Mouse (Mus musculus) kidney, embryonic 14.5 days (tissue): Measurements from ENCODE around the gene Rps27a. TPM values are rescaled to one million over a fixed set of nuclear protein-coding genes. Genes with fewer than 3 reads are reported as not detected.
"Not testable (repeated sequence)": the region's sequence is repeated elsewhere in the genome, so short reads cannot be mapped to it uniquely, and the experiment has no call there.

ENCODE experiments used
- ATAC-seq: fragments of 200-750 bp; cut with Nextera tagmentation; 2 replicates; pipeline ENCODE4 v1.8.0; 2017; ENCODE audit warnings: moderate number of reproducible peaks, mild to moderate bottlenecking, moderate TSS enrichment, moderate library complexity; ENCODE audit not compliant: low FRiP score, low TSS enrichment
- H3K27ac ChIP-seq: fragments of 300-500 bp; sonication (generic); 2 replicates; pipeline ENCODE4 v1.5.1; 2014; ENCODE audit warnings: low read depth, mild to moderate bottlenecking, low read length, moderate library complexity, mixed read lengths
- H3K27me3 ChIP-seq: fragments of 300-500 bp; sonication (generic); 2 replicates; pipeline ENCODE4 v1.6.1; 2014; ENCODE audit warnings: mild to moderate bottlenecking, low read length; ENCODE audit not compliant: control insufficient read depth, insufficient read depth
- H3K36me3 ChIP-seq: fragments of 300-500 bp; sonication (generic); 2 replicates; pipeline ENCODE4 v1.6.1; 2014; ENCODE audit warnings: low read length, mixed read lengths; ENCODE audit not compliant: control insufficient read depth, insufficient read depth
- H3K4me1 ChIP-seq: fragments of 300-500 bp; sonication (generic); 2 replicates; pipeline ENCODE4 v1.6.1; 2014; ENCODE audit warnings: low read length, mixed read lengths; ENCODE audit not compliant: control insufficient read depth, insufficient read depth
- H3K4me2 ChIP-seq: fragments of 300-500 bp; sonication (generic); replicated peaks from 2 replicates; pipeline ENCODE4 v1.6.1; 2014; ENCODE audit warnings: low read depth, mild to moderate bottlenecking, low read length
- H3K4me3 ChIP-seq: fragments of 300-500 bp; sonication (generic); 2 replicates; pipeline ENCODE4 v1.5.1; 2014; ENCODE audit warnings: mild to moderate bottlenecking, low read length
- H3K9ac ChIP-seq: fragments of 300-500 bp; sonication (generic); 2 replicates; pipeline ENCODE4 v1.6.1; 2014; ENCODE audit warnings: low read depth, mild to moderate bottlenecking, low read length, moderate library complexity
- H3K9me3 ChIP-seq: fragments of 300-500 bp; sonication (generic); 2 replicates; pipeline ENCODE4 v1.6.1; 2016; ENCODE audit warnings: low read length; ENCODE audit not compliant: control insufficient read depth
- whole genome bisulfite sequencing: fragments of 180-500 bp; shearing (Covaris S2); extraction: QIAGEN DNeasy Blood & Tissue Kit; methylation state at CpG from one replicate; pipeline ENCODE4 v1.1.7; 2014; 5-methylcytosine and 5-hydroxymethylcytosine counted together
- polyA plus RNA-seq: library from polyadenylated mRNA; unstranded; fragments of >200 nt; fragmentation: Nextera tagmentation; extraction: Ambion mirVana; gene quantifications from 2 replicates; pipeline ENCODE4 v1.2.1, GENCODE M21; 2014

Rps27a gene
- polyA plus RNA-seq, 1 experiment from 2014 or later = 1,394 TPM

DNA sequence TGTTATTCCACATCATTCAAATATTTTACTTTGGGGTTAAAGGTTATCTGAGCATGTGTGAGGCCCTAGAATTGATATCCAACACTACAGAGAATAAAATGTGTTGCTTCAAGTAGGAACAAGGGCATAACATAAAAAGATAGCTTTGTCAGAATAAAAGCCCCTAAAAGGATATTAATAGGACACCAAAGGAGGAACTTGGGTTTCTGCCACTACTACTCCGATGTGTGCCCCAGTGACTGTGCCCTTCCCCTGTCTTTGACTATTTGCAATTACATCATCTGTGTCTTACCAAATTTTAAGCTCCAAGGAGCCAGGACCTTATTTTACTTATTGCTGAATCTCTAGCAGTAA is 1.5 kb upstream of the Rps27a start:
- Histone ChIP-seq H3K27me3 (no peaks in the 10 kb centered on the region), H3K4me2 (no peak overlapping the region), H3K36me3 (peaks cover 22% of the 10 kb centered on the region), H3K27ac (no peak overlapping the region), H3K9ac (no peak overlapping the region), H3K4me1 (peaks cover 8% of the 10 kb centered on the region; the same call in 1 of the 2 replicates), H3K4me3 (no peak overlapping the region), H3K9me3 (no peaks in the 10 kb centered on the region)
- WGBS = 96% methylated on average over 1 of the region's 1 CpGs
- ATAC-seq = no peak

DNA sequence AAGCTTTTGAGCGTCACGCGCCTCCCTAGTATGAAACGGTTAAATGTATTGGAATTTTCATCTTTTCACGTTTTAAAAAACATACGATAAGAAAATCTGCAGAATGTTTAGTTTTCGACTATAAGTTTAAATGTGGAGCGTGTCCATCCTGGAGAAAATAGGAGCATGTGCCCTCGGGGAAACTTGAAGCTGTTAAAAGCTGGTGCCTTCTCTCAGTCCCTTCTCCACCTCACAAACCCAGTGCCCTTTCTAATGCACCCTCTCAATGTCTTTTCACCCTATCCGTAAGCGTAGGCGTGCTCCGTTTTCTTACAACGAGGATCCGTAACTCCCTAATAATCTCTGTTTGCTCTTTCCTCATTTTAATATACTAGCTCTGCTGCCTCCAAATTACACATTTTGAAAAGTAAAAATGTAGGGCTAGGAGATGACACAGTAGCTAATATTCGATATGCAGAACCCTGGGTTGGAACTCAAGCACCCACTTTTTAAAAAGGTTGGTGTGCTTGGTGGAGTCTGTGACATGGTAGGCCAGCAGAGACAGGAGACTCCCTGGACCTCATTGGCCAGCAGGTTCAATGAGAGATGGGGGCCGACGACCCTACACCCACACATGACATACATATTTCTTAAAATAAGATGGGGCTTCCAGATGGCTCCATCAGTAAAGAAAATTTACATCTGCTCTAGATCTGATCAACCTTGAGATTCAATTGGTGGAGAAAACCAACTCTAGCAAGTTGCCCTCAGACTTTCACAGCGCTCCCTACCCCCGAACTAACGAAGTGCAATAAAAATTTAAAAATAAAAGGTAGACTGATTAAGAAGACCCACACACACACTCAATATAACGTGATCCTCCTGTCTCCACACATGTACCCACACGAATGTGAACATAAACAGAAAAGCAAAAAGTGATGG is 855 bp upstream of the Rps27a start:
- H3K4me2 ChIP-seq = peak overlapping the region; percentile 65
- peak overlapping the region; percentile 94 for H3K9ac ChIP-seq
- WGBS = 26% methylated on average over 23 of the region's 23 CpGs
- no peaks in the 10 kb centered on the region for H3K27me3 ChIP-seq
- peaks cover 28% of the 10 kb centered on the region for H3K36me3 ChIP-seq
- peak overlapping the region; percentile 89 for H3K4me3 ChIP-seq
- no peak overlapping the region for H3K27ac ChIP-seq
- no peak for ATAC-seq
- peaks cover 8% of the 10 kb centered on the region; the same call in 1 of the 2 replicates for H3K4me1 ChIP-seq
- no peaks in the 10 kb centered on the region for H3K9me3 ChIP-seq

DNA sequence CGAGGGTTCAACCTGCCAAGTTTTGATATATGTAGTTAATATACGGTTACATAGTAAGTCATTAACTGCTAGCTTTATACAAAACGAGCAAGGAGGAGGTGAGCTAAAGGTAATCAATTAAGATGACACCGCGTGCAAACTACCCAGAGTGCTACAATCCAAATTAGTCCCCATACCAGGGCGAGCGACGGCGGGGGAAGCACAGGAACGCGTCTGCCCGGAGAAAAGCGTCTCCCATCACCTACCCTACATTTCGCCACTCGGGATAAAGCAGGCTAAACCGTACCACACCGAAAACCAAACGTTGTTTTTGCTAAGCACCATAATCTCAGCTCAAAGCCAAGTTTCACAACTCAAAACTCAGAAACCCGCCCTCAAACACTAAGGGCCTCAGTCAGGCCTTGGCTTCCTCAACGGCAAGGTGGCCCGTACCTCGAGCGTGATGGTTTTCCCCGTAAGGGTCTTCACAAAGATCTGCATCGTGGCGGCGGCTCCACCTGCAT is 609 bp downstream of the Rps27a start:
- H3K9me3 ChIP-seq = no peaks in the 10 kb centered on the region
- peak overlapping the region; percentile 89 for H3K4me3 ChIP-seq
- H3K36me3 ChIP-seq = peaks cover 32% of the 10 kb centered on the region
- H3K4me2 ChIP-seq = peak overlapping the region; percentile 74
- H3K27ac ChIP-seq = peak overlapping the region; percentile 75; the same call in 1 of the 2 replicates
- WGBS = under 1% methylated on average over 27 of the region's 27 CpGs
- peaks cover 8% of the 10 kb centered on the region; the same call in 1 of the 2 replicates for H3K4me1 ChIP-seq
- H3K9ac ChIP-seq = peak overlapping the region; percentile 94
- peak; percentile 4; the same call in 1 of the 2 replicates for ATAC-seq
- no peaks in the 10 kb centered on the region for H3K27me3 ChIP-seq

DNA sequence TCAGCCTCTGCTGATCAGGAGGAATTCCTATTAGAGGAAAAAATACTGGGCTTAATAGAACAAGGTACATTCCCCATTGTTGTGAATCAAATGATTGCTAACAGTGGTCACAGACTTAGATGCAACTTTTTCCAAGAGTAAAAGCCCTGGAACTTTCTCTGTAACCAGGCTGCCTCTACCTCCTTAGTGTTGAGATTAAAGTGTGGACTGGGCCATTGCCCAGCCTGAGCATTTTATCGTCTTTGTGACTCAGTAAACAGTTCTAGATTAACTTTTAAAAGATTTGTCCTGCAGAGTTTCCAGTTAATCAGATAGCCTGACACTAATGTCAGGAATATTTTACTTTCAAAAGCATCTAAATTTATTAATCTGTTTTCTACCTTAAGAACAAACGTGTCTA is 1.1 kb downstream of the Rps27a start:
- Histone ChIP-seq H3K4me3 (peak overlapping the region; percentile 89), H3K9me3 (no peaks in the 10 kb centered on the region), H3K4me1 (peaks cover 8% of the 10 kb centered on the region; the same call in 1 of the 2 replicates), H3K9ac (peak overlapping the region; percentile 94), H3K27ac (no peak overlapping the region), H3K36me3 (peaks cover 35% of the 10 kb centered on the region), H3K27me3 (no peaks in the 10 kb centered on the region), H3K4me2 (peak overlapping the region; percentile 74)
- 17% methylated on average over 2 of the region's 2 CpGs for WGBS
- ATAC-seq = no peak

- Histone ChIP-seq H3K36me3 (peaks cover 39% of the 10 kb centered on the region), H3K4me2 (peak overlapping the region; percentile 74), H3K9ac (peak overlapping the region; percentile 94; the same call in 1 of the 2 replicates), H3K4me3 (peak overlapping the region; percentile 89)
- H3K9me3 ChIP-seq, H3K27me3 ChIP-seq, H3K27ac ChIP-seq, H3K4me1 ChIP-seq, ATAC-seq: not testable (repeated sequence)
- WGBS = 83% methylated on average over 2 of the region's 2 CpGs
These were observed 1.6 kb downstream of the Rps27a start for GRCm38 (mm10) chr11:29546297-29546696.

- H3K4me1 ChIP-seq, H3K4me2 ChIP-seq, H3K9me3 ChIP-seq, H3K27me3 ChIP-seq, ATAC-seq, H3K4me3 ChIP-seq, H3K27ac ChIP-seq, H3K9ac ChIP-seq: not testable (repeated sequence)
- WGBS = 92% methylated on average over 4 of the region's 4 CpGs
- peaks cover 47% of the 10 kb centered on the region for H3K36me3 ChIP-seq
These were observed 2.7 kb downstream of the Rps27a start for GRCm38 (mm10) chr11:29545150-29545752.

- 90% methylated on average over 3 of the region's 3 CpGs for WGBS
- ATAC-seq = no peak
- Histone ChIP-seq H3K27me3 (no peaks in the 10 kb centered on the region), H3K9me3 (no peaks in the 10 kb centered on the region), H3K27ac (no peak overlapping the region), H3K4me3 (no peak overlapping the region), H3K9ac (no peak overlapping the region), H3K36me3 (peaks cover 49% of the 10 kb centered on the region), H3K4me1 (peaks cover 8% of the 10 kb centered on the region; the same call in 1 of the 2 replicates), H3K4me2 (no peak overlapping the region)
These were observed 3.5 kb downstream of the Rps27a start for GRCm38 (mm10) chr11:29544225-29544945.

DNA sequence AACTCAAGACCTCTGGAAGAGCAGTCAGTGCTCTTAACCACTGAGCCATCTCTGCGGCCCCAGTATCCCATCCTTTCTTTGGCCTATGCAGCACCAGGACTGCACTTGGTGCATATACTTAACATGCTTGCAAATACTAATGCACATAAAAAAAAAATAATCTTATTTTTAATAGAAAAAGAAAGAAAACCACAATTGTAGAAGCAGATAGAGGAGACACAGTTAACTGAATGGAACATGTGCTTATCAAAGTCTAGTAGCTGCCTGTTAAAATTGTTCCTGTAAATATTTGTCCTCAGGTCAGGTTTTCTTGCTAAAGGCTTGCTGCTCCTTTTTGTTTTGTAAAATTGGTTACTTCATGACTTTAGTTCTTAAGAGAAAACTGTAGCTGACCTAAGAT is 9.7 kb downstream of the Rps27a start:
- H3K36me3 ChIP-seq = peaks cover 48% of the 10 kb centered on the region

More for the DNA sequence above, 9.7 kb downstream of the Rps27a start:
- Histone ChIP-seq H3K27ac (no peak overlapping the region), H3K4me3 (no peak overlapping the region), H3K27me3 (no peaks in the 10 kb centered on the region), H3K4me1 (no peaks in the 10 kb centered on the region), H3K9me3 (no peaks in the 10 kb centered on the region), H3K9ac (no peak overlapping the region), H3K4me2 (no peak overlapping the region)
- no peak for ATAC-seq
- 96% methylated on average over 1 of the region's 1 CpGs for WGBS
